In genomic region chr13:45807593-45808043, GRCm38 (mm10) we compare ENCODE assay signal across 8 mouse cellular contexts.
A peak's percentile ranks its signal among the peaks of the same experiment; 100 is the strongest.
DNase-seq lines count a peak whose midpoint lies in the region; ATAC-seq and TF ChIP-seq lines count a peak whose summit lies in the region.

No protein-coding gene starts in this region.

- peak; percentile 24; the same call in 1 of the 2 replicates for ATAC-seq in forebrain, embryonic 12.5 days (ENCODE audit: low FRiP score)

- H3K27ac ChIP-seq in spleen, adult 2 months (ENCODE audit: insufficient read depth, low read length), result no peak overlapping the region
- H3K27ac ChIP-seq in forebrain, embryonic 12.5 days, result no peak overlapping the region

- peak; percentile 42; the same call in 1 of the 2 replicates for TF ChIP-seq CTCF in spleen, adult 2 months (IDR thresholded peaks at IDR 0.05; ENCODE audit: extremely low read depth, insufficient read depth, insufficient read length, insufficient replicate concordance)

- H3K4me1 ChIP-seq in spleen, adult 2 months (ENCODE audit: control insufficient read depth, insufficient read depth, insufficient read length), result no peaks in the 10 kb centered on the region; the same call in 1 of the 2 replicates
- peaks cover 53% of the 10 kb centered on the region for H3K4me1 ChIP-seq in forebrain, embryonic 12.5 days

- WGBS in spleen, adult 2 months, result 82% methylated on average over 18 of the region's 18 CpGs
- WGBS in forebrain, embryonic 12.5 days, result 8% methylated on average over 18 of the region's 18 CpGs

- H3K27me3 ChIP-seq in spleen, adult 2 months (ENCODE audit: control insufficient read depth, insufficient read depth, low read length), result no peaks in the 10 kb centered on the region
- peaks cover 26% of the 10 kb centered on the region; the same call in 1 of the 2 replicates for H3K27me3 ChIP-seq in forebrain, embryonic 12.5 days

- H3K4me3 ChIP-seq in spleen, adult 2 months (ENCODE audit: extremely low read depth, insufficient read depth, insufficient read length), result no peak overlapping the region
- peak overlapping the region; percentile 11; the same call in 1 of the 2 replicates for H3K4me3 ChIP-seq in forebrain, embryonic 12.5 days (replicated peaks)

- no peak overlapping the region for H3K9ac ChIP-seq in forebrain, embryonic 12.5 days

- peak in 1 of 2 experiments; percentile 17 for DNase-seq in spleen, adult 2 months (ENCODE audit: low read depth in 1 of 2, low spot score in 2 of 2)
- DNase-seq in spleen, postnatal 36 days (ENCODE audit: low spot score in 2 of 2), result no peak
- DNase-seq in c-Kit-positive CD71-positive TER-119-negative erythroid progenitor cells, embryonic 14.5 days (ENCODE audit: low read depth), result peak; percentile 9
- DNase-seq in induced T-regulatory cell, adult 2 months (ENCODE audit: low read depth), result peak; percentile 57
- DNase-seq in lung, postnatal 36 days, result peak; percentile 47
- peak; percentile 45 to 54 for DNase-seq in right cerebral cortex, postnatal 36 days (ENCODE audit: low spot score in 2 of 2)
- DNase-seq in MN1 (ENCODE audit: low spot score), result no peak

- H3K9me3 ChIP-seq in forebrain, embryonic 12.5 days, result no peaks in the 10 kb centered on the region

- no peak for TF ChIP-seq POLR2A in spleen, adult 2 months (IDR thresholded peaks at IDR 0.05; ENCODE audit: low read depth, low read length)

- H3K4me2 ChIP-seq in forebrain, embryonic 12.5 days, result peak overlapping the region; percentile 50

- H3K36me3 ChIP-seq in spleen, adult 2 months (ENCODE audit: control insufficient read depth, insufficient read depth, low read length), result no peaks in the 10 kb centered on the region
- no peaks in the 10 kb centered on the region for H3K36me3 ChIP-seq in forebrain, embryonic 12.5 days (replicated peaks)

Comparison
In these comparisons a context has a peak if more than half of its experiments do, and no peak if none do; other contexts are left out.
1. DNase-seq: peak in c-Kit-positive CD71-positive TER-119-negative erythroid progenitor cells, embryonic 14.5 days (single experiment), induced T-regulatory cell, adult 2 months (single experiment), lung, postnatal 36 days (single experiment) and right cerebral cortex, postnatal 36 days (2 of 2); none in spleen, postnatal 36 days (0 of 2) and MN1 (single experiment).